Mouse (Mus musculus) neural tube, embryonic 12.5 days (tissue): ENCODE measurements around the gene Il1f9. TPM values are rescaled to one million over a fixed set of nuclear protein-coding genes. Genes with fewer than 3 reads are reported as not detected.
A peak's percentile ranks its signal among the peaks of the same experiment; 100 is the strongest.
"Not testable (repeated sequence)": the region's sequence is repeated elsewhere in the genome, so short reads cannot be mapped to it uniquely, and the experiment has no call there.

Experiments used
- ATAC-seq: fragments of 200-750 bp; cut with Nextera tagmentation; 2 replicates; pipeline ENCODE4 v1.8.0; 2017; ENCODE audit warnings: low read depth, mild to moderate bottlenecking, moderate TSS enrichment, moderate library complexity; ENCODE audit not compliant: low FRiP score
- H3K27ac ChIP-seq: fragments of 300-500 bp; sonication (generic); 2 replicates; pipeline ENCODE4 v1.5.1; 2016
- H3K27me3 ChIP-seq: fragments of 300-500 bp; sonication (generic); replicated peaks from 2 replicates; pipeline ENCODE4 v1.6.1; 2016; ENCODE audit warnings: mild to moderate bottlenecking
- H3K36me3 ChIP-seq: fragments of 300-500 bp; sonication (generic); 2 replicates; pipeline ENCODE4 v1.6.1; 2016; ENCODE audit warnings: mild to moderate bottlenecking
- H3K4me1 ChIP-seq: fragments of 300-500 bp; sonication (generic); 2 replicates; pipeline ENCODE4 v1.6.1; 2016
- H3K4me2 ChIP-seq: fragments of 300-500 bp; sonication (generic); replicated peaks from 2 replicates; pipeline ENCODE4 v1.6.1; 2016; ENCODE audit warnings: mild to moderate bottlenecking
- H3K4me3 ChIP-seq: fragments of 300-500 bp; sonication (generic); 2 replicates; pipeline ENCODE4 v1.5.1; 2016
- H3K9ac ChIP-seq: fragments of 300-500 bp; sonication (generic); 2 replicates; pipeline ENCODE4 v1.6.1; 2016; ENCODE audit warnings: mild to moderate bottlenecking
- H3K9me3 ChIP-seq: fragments of 300-500 bp; sonication (generic); 2 replicates; pipeline ENCODE4 v1.6.1; 2016; ENCODE audit warnings: mild to moderate bottlenecking
- WGBS: fragments of 180-500 bp; shearing (Covaris S2); methylation state at CpG from one replicate; pipeline ENCODE4 v1.1.7; 2016; 5-methylcytosine and 5-hydroxymethylcytosine counted together
- polyA plus RNA-seq: library from polyadenylated mRNA; unstranded; fragments of >200 nt; fragmentation: Nextera tagmentation; extraction: Ambion mirVana; gene quantifications from 2 replicates; pipeline ENCODE4 v1.2.1, GENCODE M21; 2016

Gene Il1f9
- not detected in 2 replicates for polyA plus RNA-seq

GRCm38 (mm10) chr2:24186176-24186575 lies at the start of gene Il1f9:
TSS of gene Il1f9 (plus strand) at chr2:24186476.
- no peak within 1 kb of the TSS for H3K4me2 ChIP-seq
- H3K27me3 ChIP-seq = no peaks in the 10 kb centered on the region
- H3K4me1 ChIP-seq = no peaks in the 10 kb centered on the region
- ATAC-seq = no peak
- H3K9me3 ChIP-seq = no peaks in the 10 kb centered on the region
- H3K4me3 ChIP-seq = no peak within 1 kb of the TSS
- no peak within 1 kb of the TSS for H3K9ac ChIP-seq
- H3K36me3 ChIP-seq = no peaks in the 10 kb centered on the region
- 95% methylated on average over 1 of the region's 1 CpGs for WGBS
- no peak within 1 kb of the TSS for H3K27ac ChIP-seq

- no peak within 1 kb of the TSS for H3K9ac ChIP-seq
- H3K27me3 ChIP-seq = no peaks in the 10 kb centered on the region
- no peak within 1 kb of the TSS for H3K4me2 ChIP-seq
- WGBS = 83% methylated on average over 2 of the region's 2 CpGs
- H3K4me3 ChIP-seq = no peak within 1 kb of the TSS
- H3K4me1 ChIP-seq = no peaks in the 10 kb centered on the region
- H3K36me3 ChIP-seq = no peaks in the 10 kb centered on the region
- ATAC-seq = no peak
- no peaks in the 10 kb centered on the region for H3K9me3 ChIP-seq
- no peak within 1 kb of the TSS for H3K27ac ChIP-seq
Observed at GRCm38 (mm10) chr2:24152861-24153260, 33.4 kb upstream of the Il1f9 start, which contains the start of gene Il1f8. TSS of gene Il1f8 (plus strand) at chr2:24153161.

- 21% methylated on average over 14 of the region's 14 CpGs for WGBS
- peak overlapping the region; percentile 39 for H3K4me2 ChIP-seq
- not testable (repeated sequence) for H3K27ac ChIP-seq, H3K4me1 ChIP-seq, H3K4me3 ChIP-seq, H3K9me3 ChIP-seq, H3K27me3 ChIP-seq, H3K36me3 ChIP-seq, H3K9ac ChIP-seq
- ATAC-seq = peak; percentile 85
Observed at GRCm38 (mm10) chr2:24181683-24182331, 4.5 kb upstream of the Il1f9 start.

- not testable (repeated sequence) for H3K27me3 ChIP-seq, H3K9me3 ChIP-seq, H3K9ac ChIP-seq, H3K27ac ChIP-seq, H3K4me3 ChIP-seq, H3K4me1 ChIP-seq, H3K36me3 ChIP-seq, ATAC-seq
- WGBS = 68% methylated on average over 13 of the region's 13 CpGs
- peak overlapping the region; percentile 39 for H3K4me2 ChIP-seq
Observed at GRCm38 (mm10) chr2:24182423-24183147, 3.7 kb upstream of the Il1f9 start.

GRCm38 (mm10) chr2:24184092-24184491 lies 2.2 kb upstream of the Il1f9 start:
- H3K4me2 ChIP-seq, H3K27me3 ChIP-seq, ATAC-seq, H3K36me3 ChIP-seq, H3K4me1 ChIP-seq, H3K4me3 ChIP-seq, H3K9me3 ChIP-seq, H3K9ac ChIP-seq, H3K27ac ChIP-seq: not testable (repeated sequence)

- no peaks in the 10 kb centered on the region for H3K4me1 ChIP-seq
- no peak overlapping the region for H3K4me2 ChIP-seq
- H3K4me3 ChIP-seq = no peak overlapping the region
- ATAC-seq = no peak
- H3K36me3 ChIP-seq = no peaks in the 10 kb centered on the region
- no peak overlapping the region for H3K27ac ChIP-seq
- H3K9ac ChIP-seq = no peak overlapping the region
- no peaks in the 10 kb centered on the region for H3K9me3 ChIP-seq
- 83% methylated on average over 6 of the region's 6 CpGs for WGBS
- H3K27me3 ChIP-seq = no peaks in the 10 kb centered on the region
Observed at GRCm38 (mm10) chr2:24187585-24187984, 1.3 kb downstream of the Il1f9 start.

- ATAC-seq = no peak
- 71% methylated on average over 1 of the region's 1 CpGs for WGBS
Observed at GRCm38 (mm10) chr2:24188189-24188588, 1.9 kb downstream of the Il1f9 start.

GRCm38 (mm10) chr2:24215118-24215517 lies 28.8 kb downstream of the Il1f9 start, which contains the start of gene Il1f6:
TSS of gene Il1f6 (plus strand) at chr2:24215418.
- WGBS = 84% methylated on average over 2 of the region's 2 CpGs
- no peak for ATAC-seq

More at GRCm38 (mm10) chr2:24188189-24188588, 1.9 kb downstream of the Il1f9 start:
- H3K9me3 ChIP-seq = no peaks in the 10 kb centered on the region
- H3K9ac ChIP-seq = no peak overlapping the region
- no peak overlapping the region for H3K4me2 ChIP-seq
- no peaks in the 10 kb centered on the region for H3K4me1 ChIP-seq
- H3K27ac ChIP-seq = no peak overlapping the region
- no peaks in the 10 kb centered on the region for H3K27me3 ChIP-seq
- no peaks in the 10 kb centered on the region for H3K36me3 ChIP-seq
- H3K4me3 ChIP-seq = no peak overlapping the region

GRCm38 (mm10) chr2:24227191-24227590 lies 40.9 kb downstream of the Il1f9 start:
- H3K36me3 ChIP-seq = no peaks in the 10 kb centered on the region
- no peaks in the 10 kb centered on the region for H3K27me3 ChIP-seq
- H3K4me3 ChIP-seq = no peak overlapping the region
- H3K27ac ChIP-seq = no peak overlapping the region
- H3K9ac ChIP-seq = no peak overlapping the region
- no peaks in the 10 kb centered on the region for H3K4me1 ChIP-seq
- H3K4me2 ChIP-seq = no peak overlapping the region
- no peaks in the 10 kb centered on the region for H3K9me3 ChIP-seq
- WGBS = 83% methylated on average over 2 of the region's 2 CpGs
- no peak for ATAC-seq

More at GRCm38 (mm10) chr2:24215118-24215517, 28.8 kb downstream of the Il1f9 start, which contains the start of gene Il1f6:
- Histone ChIP-seq H3K9me3 (no peaks in the 10 kb centered on the region), H3K4me1 (no peaks in the 10 kb centered on the region), H3K9ac (no peak within 1 kb of the TSS), H3K4me3 (no peak within 1 kb of the TSS), H3K27me3 (no peaks in the 10 kb centered on the region), H3K4me2 (no peak within 1 kb of the TSS), H3K27ac (no peak within 1 kb of the TSS), H3K36me3 (no peaks in the 10 kb centered on the region)

Other genes with a start within 250 kb of the Il1f9 start
- gene Hnmt, start 137.1 kb upstream of the Il1f9 start, polyA plus RNA-seq = 0.93 and 1.1 TPM in 2 replicates
- gene Tbpl2, start 89.9 kb upstream of the Il1f9 start, polyA plus RNA-seq = not detected in 2 replicates
- gene Il1f8, start 33.3 kb upstream of the Il1f9 start, polyA plus RNA-seq = not detected in 2 replicates
- not detected in 2 replicates for gene Il1f6, start 28.9 kb downstream of the Il1f9 start, polyA plus RNA-seq
- not detected in 2 replicates for gene Il1f5, start 90.5 kb downstream of the Il1f9 start, polyA plus RNA-seq
- gene Il1f10, start 104.7 kb downstream of the Il1f9 start, polyA plus RNA-seq = not detected in 2 replicates
- gene Il1rn, start 150.4 kb downstream of the Il1f9 start, polyA plus RNA-seq = 0.14 and 0.18 TPM in 2 replicates
- 0.43 and 0.47 TPM in 2 replicates for gene Psd4, start 181.1 kb downstream of the Il1f9 start, polyA plus RNA-seq